Mouse (Mus musculus) G1E (cell line): ENCODE measurements at regions not wholly inside any gene's neighbourhood (a gene's known extent, or its start where the extent isn't known, plus 50 kb on each side); places are given as distances from the start of the nearest gene placed in this dataset.

Experiments
- ATAC-seq: 2 replicates; pipeline ENCODE4 v1.8.0; 2016; ENCODE audit warnings: mild to moderate bottlenecking; ENCODE audit not compliant: insufficient number of reproducible peaks, poor library complexity, low FRiP score, severe bottlenecking; ENCODE audit errors: extremely low read depth
- DNase-seq: peaks from one replicate; pipeline ENCODE4 v3.0.0; 2012; ENCODE audit warnings: low spot score
- H3K27me3 ChIP-seq: 2 replicates; pipeline ENCODE4 v1.6.1; 2012; ENCODE audit warnings: mild to moderate bottlenecking, low read length, inconsistent platforms; ENCODE audit not compliant: insufficient read depth
- H3K36me3 ChIP-seq: replicated peaks from 2 replicates; pipeline ENCODE3; 2012; ENCODE audit warnings: mild to moderate bottlenecking, inconsistent platforms
- H3K4me1 ChIP-seq: 2 replicates; pipeline ENCODE4 v1.6.1; 2012; ENCODE audit warnings: low read depth, low read length, inconsistent platforms, mixed read lengths; ENCODE audit not compliant: insufficient read depth
- H3K4me3 ChIP-seq: 2 replicates; pipeline ENCODE4 v1.5.1; 2012; ENCODE audit warnings: low read depth, mild to moderate bottlenecking, inconsistent platforms, low read length, moderate library complexity, mixed read lengths
- H3K9me3 ChIP-seq: replicated peaks from 2 replicates; pipeline ENCODE4 v1.6.1; 2012; ENCODE audit warnings: inconsistent platforms
- CTCF ChIP-seq: IDR thresholded peaks from 2 replicates; pipeline ENCODE4 v1.5.1; 2012; ENCODE audit warnings: low read depth, low read length, inconsistent platforms, mixed read lengths
- GATA1 ChIP-seq: IDR thresholded peaks from 2 replicates; pipeline ENCODE4 v1.6.1; 2012; ENCODE audit warnings: borderline replicate concordance, low read length, inconsistent platforms, mixed read lengths
- GATA2 ChIP-seq: IDR thresholded peaks from 2 replicates; pipeline ENCODE4 v1.6.1; 2012; ENCODE audit warnings: low read depth, low read length, inconsistent platforms, borderline replicate concordance
- POLR2AphosphoS5 ChIP-seq: IDR thresholded peaks from 2 replicates; pipeline ENCODE4 v1.6.1; 2012; ENCODE audit warnings: low read depth, low read length, inconsistent platforms; ENCODE audit not compliant: insufficient replicate concordance
- TAL1 ChIP-seq: conservative IDR thresholded peaks from 2 replicates; pipeline ENCODE4 v1.6.1; 2012; ENCODE audit warnings: low read depth, low read length, inconsistent platforms, mixed read lengths

DNA sequence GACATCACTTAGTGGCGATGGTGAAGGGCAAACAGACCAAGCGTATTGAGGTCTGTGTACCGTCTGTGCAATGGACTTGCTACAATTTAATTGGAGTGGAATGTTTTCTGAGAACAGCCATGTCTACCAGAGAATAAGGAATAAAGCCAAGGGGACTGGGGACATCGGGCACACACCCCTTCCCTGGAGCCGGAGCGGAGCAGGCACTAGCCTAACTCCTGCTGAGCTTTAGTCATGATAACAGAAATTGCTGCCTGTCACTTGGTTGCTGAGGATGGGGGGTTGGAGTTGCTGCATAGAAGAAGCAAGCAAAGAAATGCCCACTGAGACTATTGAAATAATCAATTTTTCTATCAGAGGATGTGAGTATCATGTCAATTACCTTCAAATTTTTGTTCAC is 549.5 kb upstream of the Mki67 start:
- Histone ChIP-seq H3K4me3 (no peak overlapping the region), H3K9me3 (peaks cover 72% of the 10 kb centered on the region), H3K4me1 (no peaks in the 10 kb centered on the region), H3K36me3 (no peaks in the 10 kb centered on the region), H3K27me3 (no peaks in the 10 kb centered on the region)
- ATAC-seq (no peak), DNase-seq (no peak)
- TF ChIP-seq GATA2 (no peak), POLR2AphosphoS5 (no peak), GATA1 (no peak), CTCF (no peak), TAL1 (no peak)

DNA sequence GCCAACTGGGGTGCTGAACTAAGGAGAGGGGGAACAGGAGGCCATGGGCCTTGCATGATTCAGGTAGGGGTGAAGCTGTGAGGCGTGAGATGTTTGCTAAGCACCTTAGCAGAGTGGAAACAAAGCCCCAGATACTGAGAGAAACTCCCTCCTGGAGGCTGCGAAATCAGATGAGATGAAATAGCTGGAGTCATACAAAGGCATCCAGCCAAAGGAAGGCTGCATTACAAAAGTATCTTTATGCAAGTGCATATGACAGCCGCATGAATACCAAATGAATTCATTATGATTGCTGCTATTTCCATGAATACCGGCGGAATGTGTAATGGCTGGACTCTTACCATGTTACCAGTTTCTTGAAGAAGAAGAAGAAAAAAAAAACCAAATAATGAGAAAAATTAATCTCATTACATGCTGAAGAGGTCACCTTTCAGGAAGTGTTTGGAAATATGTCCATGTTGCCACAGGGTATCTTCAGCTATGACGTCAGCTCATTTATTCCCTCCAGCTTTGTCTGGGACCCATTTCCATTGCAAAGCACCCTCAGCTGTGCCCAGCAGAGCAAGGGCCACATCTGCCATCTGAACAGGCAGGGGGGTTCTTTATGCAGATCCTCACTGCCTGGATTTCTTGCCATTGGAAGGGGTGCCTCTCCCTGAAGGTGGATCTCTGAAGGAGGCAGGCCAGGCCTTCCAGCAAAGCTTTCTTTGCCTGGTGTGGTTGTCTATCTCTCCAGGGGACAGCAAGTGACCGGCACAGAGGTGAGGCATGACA is 551.7 kb upstream of the Mki67 start:
- no peak for TF ChIP-seq POLR2AphosphoS5
- no peak for TF ChIP-seq TAL1
- TF ChIP-seq GATA1 = no peak
- TF ChIP-seq CTCF = no peak
- no peak for TF ChIP-seq GATA2
- ATAC-seq (no peak), DNase-seq (no peak)
- no peak overlapping the region for H3K4me3 ChIP-seq
- H3K4me1 ChIP-seq = no peaks in the 10 kb centered on the region
- peaks cover 79% of the 10 kb centered on the region for H3K9me3 ChIP-seq
- H3K36me3 ChIP-seq = no peaks in the 10 kb centered on the region
- H3K27me3 ChIP-seq = no peaks in the 10 kb centered on the region

DNA sequence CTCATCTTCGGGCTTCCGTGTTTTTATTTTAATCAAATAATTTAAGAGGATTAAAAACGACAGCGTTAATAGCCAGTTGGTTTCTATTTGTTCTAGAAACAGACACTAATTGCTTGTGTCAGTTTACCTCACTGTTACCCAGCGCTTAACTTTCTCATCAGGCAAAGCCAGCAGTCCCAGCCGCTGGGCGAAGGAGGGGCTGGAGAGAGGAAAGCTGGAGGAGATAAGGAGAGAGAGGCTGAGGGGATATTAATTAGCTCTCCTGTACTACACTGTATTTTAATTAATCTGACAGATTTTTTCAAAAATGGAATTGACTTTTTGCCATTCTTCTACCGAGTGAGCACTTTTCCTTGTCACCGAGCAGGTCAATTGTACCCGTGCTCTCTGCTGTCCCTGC is 559.5 kb upstream of the Mki67 start:
- H3K27me3 ChIP-seq = no peaks in the 10 kb centered on the region

DNA sequence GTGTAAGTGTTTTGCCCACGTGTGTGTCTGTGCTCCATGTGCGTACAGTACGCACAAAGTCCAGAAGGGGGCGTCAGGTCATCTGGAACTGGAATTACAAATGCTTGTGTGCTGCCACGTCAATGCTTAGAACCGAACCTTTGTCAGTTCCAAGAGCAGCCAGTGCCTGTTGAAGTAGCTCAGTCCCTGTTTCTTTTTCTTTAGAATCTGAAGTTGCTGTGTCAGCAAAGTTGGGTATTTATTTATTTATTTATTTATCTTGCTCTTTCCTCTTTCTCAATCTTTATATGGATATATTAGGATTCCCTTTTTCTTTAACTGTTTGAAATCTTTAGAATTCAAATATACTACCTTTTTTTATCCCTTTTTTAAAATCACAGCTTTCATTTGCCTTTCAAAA is 567.6 kb upstream of the Mki67 start:
- DNase-seq = no peak
- no peaks in the 10 kb centered on the region for H3K36me3 ChIP-seq
- H3K27me3 ChIP-seq = no peaks in the 10 kb centered on the region
- no peak overlapping the region for H3K4me3 ChIP-seq
- no peak for TF ChIP-seq TAL1
- no peak for TF ChIP-seq GATA1
- TF ChIP-seq POLR2AphosphoS5 = no peak
- no peak for TF ChIP-seq CTCF
- TF ChIP-seq GATA2 = no peak
- peaks cover 55% of the 10 kb centered on the region for H3K9me3 ChIP-seq
- H3K4me1 ChIP-seq = no peaks in the 10 kb centered on the region
- ATAC-seq = no peak

More for the DNA sequence above, 559.5 kb upstream of the Mki67 start:
- H3K4me3 ChIP-seq = no peak overlapping the region
- peaks cover 62% of the 10 kb centered on the region for H3K9me3 ChIP-seq
- ATAC-seq (no peak), DNase-seq (no peak)
- TF ChIP-seq TAL1 (no peak), POLR2AphosphoS5 (no peak), CTCF (no peak), GATA2 (no peak), GATA1 (no peak)
- no peaks in the 10 kb centered on the region for H3K4me1 ChIP-seq
- H3K36me3 ChIP-seq = no peaks in the 10 kb centered on the region

DNA sequence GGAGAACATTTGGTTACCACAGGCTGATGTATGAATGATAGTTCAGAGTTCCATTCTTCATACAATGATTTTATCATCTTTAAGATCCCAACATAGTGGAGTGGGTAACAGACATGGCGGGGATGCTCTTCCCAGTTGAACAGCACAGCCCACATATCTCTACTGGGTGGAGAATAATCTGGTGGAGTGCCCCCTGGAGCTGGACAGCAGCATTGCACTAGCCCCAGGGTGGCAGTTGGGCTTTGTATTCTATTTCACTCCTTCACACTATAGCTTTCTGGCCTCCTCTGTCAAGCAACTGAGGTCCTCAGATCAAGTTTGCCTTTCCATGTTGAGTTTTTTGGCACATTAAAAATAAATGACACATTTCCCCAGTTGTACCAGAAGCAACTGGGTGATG is 569.4 kb upstream of the Mki67 start:
- Histone ChIP-seq H3K27me3 (no peaks in the 10 kb centered on the region), H3K36me3 (no peaks in the 10 kb centered on the region), H3K4me3 (no peak overlapping the region), H3K4me1 (no peaks in the 10 kb centered on the region), H3K9me3 (peaks cover 53% of the 10 kb centered on the region)
- ATAC-seq (no peak), DNase-seq (no peak)
- no peak for TF ChIP-seq CTCF
- TF ChIP-seq GATA1 = no peak
- no peak for TF ChIP-seq POLR2AphosphoS5
- TF ChIP-seq GATA2 = no peak
- TF ChIP-seq TAL1 = no peak

DNA sequence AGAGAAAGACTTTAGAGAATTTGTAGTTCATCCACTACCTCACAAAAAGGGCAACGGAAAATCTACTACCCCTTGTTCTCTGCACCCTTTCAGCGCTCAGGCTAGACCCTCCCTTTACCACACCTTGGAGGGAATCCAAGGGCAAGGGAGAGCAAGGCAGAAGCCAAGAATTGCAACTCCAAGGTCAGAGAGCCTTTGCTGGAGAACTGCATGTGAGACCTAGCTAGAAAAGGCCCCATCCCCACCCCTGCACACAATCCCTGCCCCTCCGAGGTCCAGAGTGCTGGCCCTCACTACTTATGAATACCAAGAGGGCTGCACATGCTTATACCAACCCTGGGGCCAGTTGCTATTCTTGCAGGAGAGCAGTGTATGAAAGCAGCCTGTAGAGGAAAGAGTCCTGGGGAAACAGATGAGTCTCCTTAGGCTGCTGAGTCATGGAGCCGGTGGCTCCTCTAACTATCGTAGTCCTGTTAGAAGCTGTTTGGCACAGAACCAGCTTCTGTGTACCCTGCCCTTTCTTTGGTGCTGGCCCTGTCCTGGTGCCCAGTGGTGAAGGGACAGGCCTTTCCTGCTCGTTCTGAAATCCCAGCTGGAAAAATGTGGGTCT is 577.5 kb upstream of the Mki67 start:
- H3K27me3 ChIP-seq = no peaks in the 10 kb centered on the region
- TF ChIP-seq GATA2 (no peak), POLR2AphosphoS5 (no peak), TAL1 (no peak), CTCF (no peak), GATA1 (no peak)
- H3K4me1 ChIP-seq = no peaks in the 10 kb centered on the region
- peaks cover 53% of the 10 kb centered on the region for H3K9me3 ChIP-seq
- DNase-seq = no peak
- no peak for ATAC-seq
- no peaks in the 10 kb centered on the region for H3K36me3 ChIP-seq
- H3K4me3 ChIP-seq = no peak overlapping the region
